Mouse (Mus musculus) kidney, postnatal 14 days (tissue): ENCODE data around the gene Slc25a42.

Experiments
- DNase-seq: peaks from one replicate; pipeline ENCODE4 v3.0.0; 2022; ENCODE audit warnings: mixed read lengths

Slc25a42 gene

GRCm38 (mm10) chr8:70166504-70167110, 45.5 kb downstream of the Slc25a42 start:
- DNase-seq: peak; percentile 63

- no peak for DNase-seq
Measured at GRCm38 (mm10) chr8:70163316-70163715, 48.8 kb downstream of the Slc25a42 start.

GRCm38 (mm10) chr8:70160015-70160414, 52.1 kb downstream of the Slc25a42 start:
- no peak for DNase-seq

GRCm38 (mm10) chr8:70159211-70159610, 52.9 kb downstream of the Slc25a42 start:
- DNase-seq: no peak

GRCm38 (mm10) chr8:70158069-70158853, 53.8 kb downstream of the Slc25a42 start:
- peak; percentile 85 for DNase-seq

- DNase-seq: no peak
Measured at GRCm38 (mm10) chr8:70157240-70157800, 54.8 kb downstream of the Slc25a42 start.

- peak; percentile 87 for DNase-seq
Measured at GRCm38 (mm10) chr8:70152537-70153257, 59.4 kb downstream of the Slc25a42 start.

- DNase-seq: no peak
Measured at GRCm38 (mm10) chr8:70150158-70150557, 61.9 kb downstream of the Slc25a42 start.

- DNase-seq: no peak
Measured at GRCm38 (mm10) chr8:70147678-70148607, 64.2 kb downstream of the Slc25a42 start.

- DNase-seq: no peak
Measured at GRCm38 (mm10) chr8:70139981-70140380, 72.1 kb downstream of the Slc25a42 start.

GRCm38 (mm10) chr8:70139026-70139857, 72.9 kb downstream of the Slc25a42 start, which contains the start of the genes Rfxank, Borcs8 and Mef2b:
Rfxank (minus strand) TSS chr8:70139154.
Borcs8 (plus strand) TSS chr8:70139499.
Mef2b (plus strand) TSS chr8:70139711.
- DNase-seq: peak; percentile 100

- DNase-seq: no peak
Measured at GRCm38 (mm10) chr8:70137890-70138289, 74.2 kb downstream of the Slc25a42 start.

GRCm38 (mm10) chr8:70136591-70136990, 75.5 kb downstream of the Slc25a42 start:
- DNase-seq: no peak

- no peak for DNase-seq
Measured at GRCm38 (mm10) chr8:70134931-70135330, 77.2 kb downstream of the Slc25a42 start.
